24 mouse cellular contexts compared by ENCODE assay signal in the genomic region with DNA sequence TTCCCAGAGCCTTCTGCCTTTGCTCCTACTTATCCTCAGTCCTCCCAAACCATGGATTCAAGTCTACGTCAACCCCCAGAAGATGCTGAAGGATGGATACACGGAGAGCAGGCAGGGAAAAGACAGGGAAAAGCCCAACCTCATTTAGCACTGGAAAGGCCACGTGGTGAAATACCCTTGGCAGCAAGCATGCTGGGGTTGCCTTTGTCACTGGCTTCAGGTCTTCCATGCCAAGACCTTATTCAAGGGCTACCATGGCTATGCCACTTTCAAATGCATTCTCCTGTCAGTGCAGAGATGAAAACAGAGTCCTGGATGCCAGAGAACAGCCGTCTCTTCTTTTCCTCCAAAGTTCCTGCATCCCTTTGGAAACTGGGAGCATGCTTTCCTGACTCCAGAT.
DNase-seq lines count a peak whose midpoint lies in the region; ATAC-seq and TF ChIP-seq lines count a peak whose summit lies in the region.
"Had no signal": no experiment of that assay in that cellular context is flagged by ENCODE, and none has a peak within 500 bp of the region (broad histone marks: within the 10 kb centered on the region; RNA-seq: fewer than 3 reads in every experiment).

No protein-coding gene starts in this region.

- no peak overlapping the region for H3K4me3 ChIP-seq in forebrain, postnatal 0 days (ENCODE audit: low read depth, low read length)
- H3K4me3 ChIP-seq in forebrain, embryonic 11.5 days (ENCODE audit: low read depth, low read length) = no peak overlapping the region
- H3K4me3 ChIP-seq in heart, embryonic 10.5 days = no peak overlapping the region
- H3K4me3 ChIP-seq in hindbrain, postnatal 0 days (ENCODE audit: low read length) = no peak overlapping the region
- no peak overlapping the region for H3K4me3 ChIP-seq in hindbrain, embryonic 13.5 days
- H3K4me3 ChIP-seq: embryonic facial prominence, embryonic 10.5 days; embryonic facial prominence, embryonic 12.5 days; forebrain, embryonic 12.5 days had no signal

- peak; percentile 14 for DNase-seq in forebrain, postnatal 0 days
- no peak for DNase-seq in forebrain, embryonic 11.5 days (ENCODE audit: low spot score)
- peak; percentile 60 for DNase-seq in heart, embryonic 10.5 days (ENCODE audit: low spot score)
- no peak for DNase-seq in heart, postnatal 36 days
- peak; percentile 37 for DNase-seq in hindbrain, postnatal 0 days (ENCODE audit: low spot score)
- DNase-seq: adrenal gland, adult 8-10 months; adrenal gland, postnatal 14 days; adrenal gland, postnatal 36 days; B cell, adult 2 months; cerebellum, adult 11-12 months; cerebellum, adult 2 months; cerebellum, adult 9-10 months; cerebellum, postnatal 25 days had no signal

- no peak overlapping the region for H3K4me2 ChIP-seq in forebrain, postnatal 0 days (ENCODE audit: low read depth)
- H3K4me2 ChIP-seq in forebrain, embryonic 11.5 days (ENCODE audit: low read depth, low read length, severe bottlenecking) = no peak overlapping the region
- H3K4me2 ChIP-seq in hindbrain, postnatal 0 days (ENCODE audit: low read depth, low read length) = no peak overlapping the region
- no peak overlapping the region for H3K4me2 ChIP-seq in hindbrain, embryonic 13.5 days
- H3K4me2 ChIP-seq: embryonic facial prominence, embryonic 12.5 days; forebrain, embryonic 12.5 days had no signal

- H3K9ac ChIP-seq in forebrain, postnatal 0 days = no peak overlapping the region
- no peak overlapping the region for H3K9ac ChIP-seq in forebrain, embryonic 11.5 days (ENCODE audit: low read length)
- H3K9ac ChIP-seq in hindbrain, postnatal 0 days (replicated peaks; ENCODE audit: low read length) = no peak overlapping the region
- no peak overlapping the region for H3K9ac ChIP-seq in hindbrain, embryonic 13.5 days
- H3K9ac ChIP-seq: embryonic facial prominence, embryonic 12.5 days; forebrain, embryonic 12.5 days had no signal

- H3K27me3 ChIP-seq in forebrain, postnatal 0 days (ENCODE audit: insufficient read depth, low read length) = no peaks in the 10 kb centered on the region
- H3K27me3 ChIP-seq in forebrain, embryonic 11.5 days (ENCODE audit: control insufficient read depth, insufficient read depth, low read length) = no peaks in the 10 kb centered on the region
- H3K27me3 ChIP-seq in heart, embryonic 10.5 days (ENCODE audit: insufficient read depth, poor library complexity, severe bottlenecking) = no peaks in the 10 kb centered on the region
- H3K27me3 ChIP-seq in hindbrain, postnatal 0 days (ENCODE audit: insufficient read depth, low read length) = no peaks in the 10 kb centered on the region
- no peaks in the 10 kb centered on the region for H3K27me3 ChIP-seq in hindbrain, embryonic 13.5 days
- H3K27me3 ChIP-seq: CH12.LX; embryonic facial prominence, embryonic 12.5 days had no signal

- TF ChIP-seq CTCF in forebrain, postnatal 0 days (IDR thresholded peaks at IDR 0.05; ENCODE audit: low read depth) = no peak
- TF ChIP-seq CTCF in hindbrain, postnatal 0 days (IDR thresholded peaks at IDR 0.05; ENCODE audit: low read depth) = no peak

- no peaks in the 10 kb centered on the region for H3K4me1 ChIP-seq in forebrain, postnatal 0 days (ENCODE audit: insufficient read depth)
- no peaks in the 10 kb centered on the region for H3K4me1 ChIP-seq in forebrain, embryonic 11.5 days (replicated peaks; ENCODE audit: control insufficient read depth, insufficient read depth, low read length)
- peaks cover 13% of the 10 kb centered on the region for H3K4me1 ChIP-seq in heart, embryonic 10.5 days
- 0 out of 2 replicates have a peak, but pooled peaks cover 5% of the 10 kb centered on the region for H3K4me1 ChIP-seq in hindbrain, postnatal 0 days (ENCODE audit: insufficient read depth, low read length)
- no peaks in the 10 kb centered on the region for H3K4me1 ChIP-seq in hindbrain, embryonic 13.5 days (replicated peaks)
- H3K4me1 ChIP-seq: embryonic facial prominence, embryonic 12.5 days; forebrain, embryonic 12.5 days had no signal

- no peak overlapping the region for H3K27ac ChIP-seq in forebrain, postnatal 0 days (ENCODE audit: low read depth, low read length)
- no peak overlapping the region for H3K27ac ChIP-seq in forebrain, embryonic 11.5 days (ENCODE audit: low read depth, low read length)
- no peak overlapping the region for H3K27ac ChIP-seq in heart, embryonic 10.5 days
- H3K27ac ChIP-seq in hindbrain, postnatal 0 days = no peak overlapping the region
- no peak overlapping the region for H3K27ac ChIP-seq in hindbrain, embryonic 13.5 days
- H3K27ac ChIP-seq: embryonic facial prominence, embryonic 10.5 days; embryonic facial prominence, embryonic 12.5 days; forebrain, embryonic 12.5 days had no signal

- 0 out of 2 replicates have a peak, but pooled peaks have one; percentile 12 for ATAC-seq in forebrain, postnatal 0 days
- no peak for ATAC-seq in forebrain, embryonic 11.5 days (replicated peaks; ENCODE audit: low FRiP score)
- 0 out of 2 replicates have a peak, but pooled peaks have one; percentile 49 for ATAC-seq in hindbrain, postnatal 0 days
- no peak for ATAC-seq in hindbrain, embryonic 13.5 days (ENCODE audit: low FRiP score)
- ATAC-seq: activated CD4-positive, CD25-positive, alpha-beta regulatory T cell, adult 4 months; CD4-positive, CD25-positive, alpha-beta regulatory T cell, adult 4 months; forebrain, embryonic 14.5 days; forebrain, embryonic 16.5 days; Patski had no signal

- H3K36me3 ChIP-seq in forebrain, postnatal 0 days (ENCODE audit: insufficient read depth) = no peaks in the 10 kb centered on the region
- H3K36me3 ChIP-seq in forebrain, embryonic 11.5 days (ENCODE audit: control insufficient read depth, insufficient read depth, low read length) = no peaks in the 10 kb centered on the region
- H3K36me3 ChIP-seq in heart, embryonic 10.5 days = no peaks in the 10 kb centered on the region
- H3K36me3 ChIP-seq in hindbrain, postnatal 0 days (ENCODE audit: insufficient read depth, low read length) = no peaks in the 10 kb centered on the region
- no peaks in the 10 kb centered on the region for H3K36me3 ChIP-seq in hindbrain, embryonic 13.5 days
- H3K36me3 ChIP-seq: embryonic facial prominence, embryonic 10.5 days; embryonic facial prominence, embryonic 12.5 days; forebrain, embryonic 12.5 days; G1E had no signal

- intact Hi-C loops in heart, postnatal 36 days (cut with DNase I) = no loop called here

- H3K9me3 ChIP-seq in forebrain, postnatal 0 days (ENCODE audit: low read length) = no peaks in the 10 kb centered on the region
- no peaks in the 10 kb centered on the region for H3K9me3 ChIP-seq in forebrain, embryonic 11.5 days (ENCODE audit: control insufficient read depth, low read length)
- no peaks in the 10 kb centered on the region for H3K9me3 ChIP-seq in heart, embryonic 10.5 days
- no peaks in the 10 kb centered on the region for H3K9me3 ChIP-seq in hindbrain, postnatal 0 days (ENCODE audit: low read length)
- no peaks in the 10 kb centered on the region for H3K9me3 ChIP-seq in hindbrain, embryonic 13.5 days
- H3K9me3 ChIP-seq: embryonic facial prominence, embryonic 10.5 days; embryonic facial prominence, embryonic 12.5 days; forebrain, embryonic 12.5 days; G1E had no signal

- 56% methylated on average over 4 of the region's 4 CpGs for WGBS in forebrain, postnatal 0 days
- 77% methylated on average over 4 of the region's 4 CpGs for WGBS in forebrain, embryonic 11.5 days
- 67% methylated on average over 4 of the region's 4 CpGs for WGBS in heart, embryonic 10.5 days
- WGBS in hindbrain, postnatal 0 days = 59% methylated on average over 4 of the region's 4 CpGs
- WGBS in hindbrain, embryonic 13.5 days = 80% methylated on average over 4 of the region's 4 CpGs

Comparison
In these comparisons a context has a peak if more than half of its experiments do, and no peak if none do; other contexts are left out.
1. ATAC-seq: peak in forebrain, postnatal 0 days (single experiment) and hindbrain, postnatal 0 days (single experiment); none in forebrain, embryonic 11.5 days (single experiment) and hindbrain, embryonic 13.5 days (single experiment).
2. DNase-seq: peak in forebrain, postnatal 0 days (single experiment), heart, embryonic 10.5 days (single experiment) and hindbrain, postnatal 0 days (single experiment); none in forebrain, embryonic 11.5 days (single experiment) and heart, postnatal 36 days (0 of 2).